Mouse (Mus musculus): ENCODE data around the gene Tex19.1. TPM values are rescaled to one million over a fixed set of nuclear protein-coding genes. Genes with fewer than 3 reads are reported as not detected.

Gene Tex19.1
- total and polyA plus RNA-seq, 2 experiments from 2014 or later, result not detected

DNA sequence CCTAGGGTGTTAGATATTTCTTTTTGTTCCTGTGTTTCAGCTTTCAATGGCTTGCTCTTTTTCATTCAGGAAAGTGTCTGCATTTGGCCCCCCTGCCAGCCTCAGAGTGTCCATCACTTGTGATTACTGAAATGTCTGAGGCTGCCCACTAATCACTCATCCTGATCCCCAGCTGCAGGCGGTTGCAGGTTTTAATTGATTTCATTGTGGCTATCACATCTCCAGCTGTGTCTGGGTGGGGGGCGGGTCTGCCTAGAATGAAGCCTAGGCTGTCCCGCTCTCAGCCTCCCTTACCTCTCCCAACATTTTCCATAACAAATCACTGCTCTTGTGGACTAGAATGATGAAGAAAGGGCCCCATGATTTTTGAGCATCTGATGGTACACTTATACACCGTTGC, 8.3 kb downstream of the Tex19.1 start:
- WGBS, result 18% methylated on average over 4 of the region's 4 CpGs
- no peaks in the 10 kb centered on the region for H3K4me1 ChIP-seq (ENCODE audit: insufficient read depth, low read length)
- no peak overlapping the region for H3K9ac ChIP-seq (replicated peaks; ENCODE audit: low read length, poor library complexity, severe bottlenecking)
- H3K4me2 ChIP-seq (ENCODE audit: low read depth, low read length, poor library complexity, severe bottlenecking), result no peak overlapping the region
- no peak overlapping the region for H3K4me3 ChIP-seq (ENCODE audit: low read depth, low read length)
- no peak overlapping the region for H3K27ac ChIP-seq (ENCODE audit: low read depth, low read length)
- ATAC-seq (ENCODE audit: low FRiP score), result no peak
- no peaks in the 10 kb centered on the region for H3K36me3 ChIP-seq (ENCODE audit: insufficient read depth, low read length)
- H3K9me3 ChIP-seq (ENCODE audit: low read length), result no peaks in the 10 kb centered on the region
- DNase-seq (ENCODE audit: low spot score), result peak; percentile 3
- 0 out of 2 replicates have a peak, but pooled peaks cover 2% of the 10 kb centered on the region for H3K27me3 ChIP-seq (ENCODE audit: insufficient read depth, low read length)
- TF ChIP-seq CTCF (IDR thresholded peaks at IDR 0.05), result no peak

DNA sequence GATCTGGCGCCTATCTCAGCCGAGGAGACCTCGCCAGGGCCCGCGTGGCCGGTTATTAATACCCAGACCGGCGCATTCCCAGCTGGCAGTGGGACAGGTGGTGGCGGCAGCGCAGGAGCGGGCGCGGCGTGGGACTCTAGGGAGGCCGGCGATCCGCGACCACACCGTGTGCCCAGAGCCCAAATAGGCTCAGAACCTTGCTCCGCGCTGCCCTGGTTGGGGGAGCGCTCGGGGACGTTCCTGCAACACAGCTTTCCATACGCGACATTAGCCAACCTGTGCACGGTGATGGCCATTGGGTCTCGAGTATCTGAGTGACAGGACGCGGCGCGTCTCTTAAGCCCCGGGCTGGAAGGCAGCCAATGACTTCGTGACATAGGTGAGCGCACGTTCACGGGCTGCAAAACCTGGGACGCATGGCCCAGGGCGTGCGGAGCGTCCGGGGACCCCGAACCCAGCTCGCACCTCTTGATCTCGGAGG, 10.5 kb downstream of the Tex19.1 start:
- H3K9me3 ChIP-seq (ENCODE audit: low read length), result no peaks in the 10 kb centered on the region
- H3K4me2 ChIP-seq (ENCODE audit: low read depth, low read length, poor library complexity, severe bottlenecking), result peak overlapping the region; percentile 78
- no peak overlapping the region for H3K27ac ChIP-seq (ENCODE audit: low read depth, low read length)
- DNase-seq (ENCODE audit: low spot score), result peak; percentile 75
- no peak for TF ChIP-seq CTCF (IDR thresholded peaks at IDR 0.05)
- H3K4me3 ChIP-seq (ENCODE audit: low read depth, low read length), result peak overlapping the region; percentile 43
- WGBS, result under 1% methylated on average over 45 of the region's 45 CpGs
- ATAC-seq (ENCODE audit: low FRiP score), result peak; percentile 44
- 0 out of 2 replicates have a peak, but pooled peaks cover 2% of the 10 kb centered on the region for H3K27me3 ChIP-seq (ENCODE audit: insufficient read depth, low read length)
- no peaks in the 10 kb centered on the region for H3K4me1 ChIP-seq (ENCODE audit: insufficient read depth, low read length)
- H3K9ac ChIP-seq (replicated peaks; ENCODE audit: low read length, poor library complexity, severe bottlenecking), result peak overlapping the region; percentile 61
- no peaks in the 10 kb centered on the region for H3K36me3 ChIP-seq (ENCODE audit: insufficient read depth, low read length)

DNA sequence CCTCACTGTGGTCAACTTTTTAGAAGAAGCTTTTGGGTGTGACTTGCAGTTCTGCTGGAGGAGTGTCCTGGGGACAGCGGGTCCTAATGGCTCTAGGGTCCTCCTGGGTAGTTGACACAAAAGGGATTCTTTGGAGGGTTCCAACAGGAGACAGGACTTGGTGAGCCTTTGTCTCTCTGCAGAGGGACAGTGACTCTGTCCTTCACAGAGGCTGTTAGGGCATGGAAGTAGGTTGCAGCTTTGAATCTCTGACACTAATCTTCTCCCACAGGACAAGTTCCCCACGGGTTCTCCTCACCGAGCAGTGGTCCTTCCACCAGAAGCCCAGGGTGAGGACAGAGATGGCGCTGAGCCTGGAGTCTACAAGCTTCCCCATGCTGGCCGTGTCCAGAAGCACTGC, 14.0 kb downstream of the Tex19.1 start, which contains the start of gene Uts2r:
TSS of gene Uts2r (plus strand) at position 301 of the 400 bp plus-strand sequence.
- H3K27ac ChIP-seq (ENCODE audit: low read depth, low read length), result no peak within 1 kb of the TSS
- H3K9me3 ChIP-seq (ENCODE audit: low read length), result no peaks in the 10 kb centered on the region
- 87% methylated on average over 5 of the region's 5 CpGs for WGBS
- TF ChIP-seq CTCF (IDR thresholded peaks at IDR 0.05), result no peak
- 0 out of 2 replicates have a peak, but pooled peaks cover 2% of the 10 kb centered on the region for H3K27me3 ChIP-seq (ENCODE audit: insufficient read depth, low read length)
- no peak for DNase-seq (ENCODE audit: low spot score)
- ATAC-seq (ENCODE audit: low FRiP score), result no peak
- H3K4me1 ChIP-seq (ENCODE audit: insufficient read depth, low read length), result no peaks in the 10 kb centered on the region
- H3K36me3 ChIP-seq (ENCODE audit: insufficient read depth, low read length), result no peaks in the 10 kb centered on the region
- no peak within 1 kb of the TSS for H3K4me2 ChIP-seq (ENCODE audit: low read depth, low read length, poor library complexity, severe bottlenecking)
- no peak within 1 kb of the TSS for H3K4me3 ChIP-seq (ENCODE audit: low read depth, low read length)
- H3K9ac ChIP-seq (replicated peaks; ENCODE audit: low read length, poor library complexity, severe bottlenecking), result no peak within 1 kb of the TSS

DNA sequence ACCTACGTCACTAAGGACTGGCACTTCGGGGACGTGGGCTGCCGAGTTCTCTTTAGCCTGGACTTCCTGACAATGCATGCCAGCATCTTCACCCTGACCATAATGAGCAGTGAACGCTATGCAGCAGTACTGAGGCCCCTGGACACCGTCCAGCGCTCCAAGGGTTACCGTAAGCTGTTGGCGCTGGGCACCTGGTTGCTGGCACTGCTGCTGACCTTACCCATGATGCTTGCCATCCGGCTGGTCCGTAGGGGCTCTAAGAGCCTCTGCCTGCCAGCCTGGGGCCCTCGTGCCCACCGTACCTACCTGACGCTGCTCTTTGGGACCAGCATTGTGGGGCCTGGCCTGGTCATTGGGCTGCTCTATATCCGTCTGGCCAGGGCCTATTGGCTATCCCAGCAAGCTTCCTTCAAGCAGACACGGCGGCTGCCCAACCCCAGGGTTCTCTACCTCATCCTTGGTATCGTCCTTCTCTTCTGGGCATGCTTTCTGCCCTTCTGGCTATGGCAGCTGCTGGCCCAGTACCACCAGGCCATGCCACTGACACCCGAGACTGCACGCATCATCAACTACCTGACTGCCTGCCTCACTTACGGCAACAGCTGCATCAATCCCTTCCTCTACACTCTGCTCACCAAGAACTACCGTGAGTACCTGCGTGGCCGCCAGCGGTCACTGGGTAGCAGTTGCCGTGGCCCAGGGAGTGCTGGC, 14.8 kb downstream of the Tex19.1 start:
- WGBS, result 95% methylated on average over 26 of the region's 26 CpGs
- H3K9ac ChIP-seq (replicated peaks; ENCODE audit: low read length, poor library complexity, severe bottlenecking), result no peak overlapping the region
- no peaks in the 10 kb centered on the region for H3K9me3 ChIP-seq (ENCODE audit: low read length)
- no peaks in the 10 kb centered on the region for H3K36me3 ChIP-seq (ENCODE audit: insufficient read depth, low read length)
- no peak for DNase-seq (ENCODE audit: low spot score)
- H3K27me3 ChIP-seq (ENCODE audit: insufficient read depth, low read length), result 0 out of 2 replicates have a peak, but pooled peaks cover 2% of the 10 kb centered on the region
- H3K4me1 ChIP-seq (ENCODE audit: insufficient read depth, low read length), result no peaks in the 10 kb centered on the region
- no peak overlapping the region for H3K4me3 ChIP-seq (ENCODE audit: low read depth, low read length)
- H3K27ac ChIP-seq (ENCODE audit: low read depth, low read length), result no peak overlapping the region
- no peak overlapping the region for H3K4me2 ChIP-seq (ENCODE audit: low read depth, low read length, poor library complexity, severe bottlenecking)
- no peak for ATAC-seq (ENCODE audit: low FRiP score)
- TF ChIP-seq CTCF (IDR thresholded peaks at IDR 0.05), result no peak

DNA sequence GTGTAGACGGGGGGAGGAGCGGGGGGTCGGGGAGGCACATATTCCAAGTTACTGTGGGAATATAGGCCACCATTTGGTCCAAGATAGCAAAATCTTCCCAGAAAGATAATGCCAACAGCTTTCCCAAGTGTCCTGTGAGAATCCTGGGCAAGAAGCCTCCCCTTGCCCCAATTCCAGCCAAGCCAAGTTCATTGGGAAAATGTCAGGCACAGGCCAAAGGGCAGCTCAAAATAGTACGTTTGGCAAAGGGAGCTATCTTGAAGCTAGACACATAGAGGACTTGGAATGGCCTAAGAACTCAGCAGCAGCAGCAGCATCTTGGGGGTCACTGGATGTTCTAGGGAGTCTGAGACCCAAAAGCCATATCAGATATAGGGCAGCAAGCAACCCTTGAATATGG, 17.8 kb downstream of the Tex19.1 start:
- DNase-seq (ENCODE audit: low spot score), result no peak
- TF ChIP-seq CTCF (IDR thresholded peaks at IDR 0.05), result no peak

DNA sequence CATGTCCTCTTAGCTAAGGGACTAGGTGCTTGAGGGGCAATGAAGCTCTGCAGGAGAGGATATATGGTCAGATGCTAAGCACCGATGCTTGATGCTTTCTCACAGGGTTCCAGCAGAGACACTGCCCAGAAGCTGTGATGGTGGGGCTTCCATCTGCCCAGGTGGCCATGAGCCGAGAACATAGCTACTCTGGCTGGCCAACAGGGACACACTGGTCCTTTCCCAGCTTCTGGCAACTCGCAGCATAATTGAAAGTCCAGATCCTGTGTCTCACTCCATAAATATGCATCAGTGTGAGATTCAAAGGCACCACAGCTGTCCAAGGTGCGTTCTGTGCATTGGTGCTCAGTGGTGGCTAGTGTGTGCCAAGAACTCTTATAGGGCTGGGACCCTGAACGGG, 27.3 kb downstream of the Tex19.1 start:
- TF ChIP-seq CTCF (IDR thresholded peaks at IDR 0.05), result no peak
- H3K4me1 ChIP-seq (ENCODE audit: insufficient read depth, low read length), result 0 out of 2 replicates have a peak, but pooled peaks cover 5% of the 10 kb centered on the region
- no peak overlapping the region for H3K4me3 ChIP-seq (ENCODE audit: low read depth, low read length)
- no peaks in the 10 kb centered on the region for H3K36me3 ChIP-seq (ENCODE audit: insufficient read depth, low read length)
- 61% methylated on average over 5 of the region's 5 CpGs for WGBS
- ATAC-seq (ENCODE audit: low FRiP score), result no peak
- H3K9ac ChIP-seq (replicated peaks; ENCODE audit: low read length, poor library complexity, severe bottlenecking), result no peak overlapping the region
- no peaks in the 10 kb centered on the region for H3K9me3 ChIP-seq (ENCODE audit: low read length)
- peak; percentile 3 for DNase-seq (ENCODE audit: low spot score)
- no peaks in the 10 kb centered on the region for H3K27me3 ChIP-seq (ENCODE audit: insufficient read depth, low read length)
- no peak overlapping the region for H3K27ac ChIP-seq (ENCODE audit: low read depth, low read length)
- no peak overlapping the region for H3K4me2 ChIP-seq (ENCODE audit: low read depth, low read length, poor library complexity, severe bottlenecking)

More for the DNA sequence above, 17.8 kb downstream of the Tex19.1 start:
- no peak for ATAC-seq (ENCODE audit: low FRiP score)
- Histone ChIP-seq H3K9ac (replicated peaks; ENCODE audit: low read length, poor library complexity, severe bottlenecking) (no peak overlapping the region), H3K27ac (ENCODE audit: low read depth, low read length) (no peak overlapping the region), H3K4me2 (ENCODE audit: low read depth, low read length, poor library complexity, severe bottlenecking) (no peak overlapping the region), H3K4me1 (ENCODE audit: insufficient read depth, low read length) (no peaks in the 10 kb centered on the region), H3K9me3 (ENCODE audit: low read length) (no peaks in the 10 kb centered on the region), H3K36me3 (ENCODE audit: insufficient read depth, low read length) (no peaks in the 10 kb centered on the region), H3K4me3 (ENCODE audit: low read depth, low read length) (no peak overlapping the region), H3K27me3 (ENCODE audit: insufficient read depth, low read length) (no peaks in the 10 kb centered on the region)
- 90% methylated on average over 4 of the region's 4 CpGs for WGBS

All from midbrain, postnatal 0 days (tissue).